Mouse (Mus musculus) liver, adult 2 months (tissue): ENCODE measurements at regions not wholly inside any gene's neighbourhood (a gene's known extent, or its start where the extent isn't known, plus 50 kb on each side); places are given as distances from the start of the nearest gene placed in this dataset.

Experiments
- CTCF ChIP-seq: fragments of 200-500 bp; IDR thresholded peaks from 2 replicates; pipeline ENCODE4 v1.5.1; 2011; ENCODE audit warnings: low read depth, low read length, control low read depth
- POLR2A ChIP-seq: fragments of 200-500 bp; IDR thresholded peaks from 2 replicates; pipeline ENCODE4 v1.6.1; 2011; ENCODE audit warnings: low read length, control low read depth; ENCODE audit not compliant: insufficient read depth; ENCODE audit errors: extremely low read depth

GRCm38 (mm10) chr5:75814393-75814984, 163.8 kb downstream of the Kdr start:
- TF ChIP-seq POLR2A = no peak
- TF ChIP-seq CTCF = no peak
